Mouse (Mus musculus): ENCODE data around the gene Cabp1.
"Not testable (repeated sequence)": the region's sequence is repeated elsewhere in the genome, so short reads cannot be mapped to it uniquely, and the experiment has no call there.

DNA sequence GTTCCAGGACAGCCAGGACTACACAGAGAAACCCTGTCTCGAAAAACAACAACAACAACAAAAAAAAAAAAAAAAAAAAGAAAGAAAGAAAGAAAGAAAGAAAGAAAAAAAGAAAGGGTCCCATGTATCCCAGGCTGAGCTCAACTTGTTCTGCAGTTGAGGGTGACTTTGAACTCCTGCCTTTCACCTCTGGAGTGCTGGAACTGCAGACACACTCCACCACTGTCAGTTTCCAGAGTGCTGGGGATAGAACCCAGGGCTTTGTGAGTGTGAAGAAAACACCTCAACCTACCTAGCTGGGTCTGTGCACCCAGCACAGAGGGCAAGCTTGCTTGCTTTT is 32.3 kb downstream of the Cabp1 start:
- not testable (repeated sequence) for TF ChIP-seq CTCF (IDR thresholded peaks at IDR 0.05; ENCODE audit: borderline replicate concordance, insufficient read depth, low read length); POLR2A (IDR thresholded peaks at IDR 0.05; ENCODE audit: low read depth, low read length)

Data from embryonic fibroblast, embryonic 13.5 days (primary cell).